Mouse (Mus musculus): ENCODE results near the gene Senp8.

Senp8 gene

GRCm38 (mm10) chr9:59716275-59716898, 34.1 kb downstream of the Senp8 start:
- no peak for DNase-seq (ENCODE audit: low read depth, low spot score)

GRCm38 (mm10) chr9:59709225-59709624, 41.3 kb downstream of the Senp8 start:
- no peak for DNase-seq (ENCODE audit: low read depth, low spot score)

GRCm38 (mm10) chr9:59706850-59707825, 43.4 kb downstream of the Senp8 start:
- DNase-seq (ENCODE audit: low read depth, low spot score), result no peak

- no peak for DNase-seq (ENCODE audit: low read depth, low spot score)
Measured at GRCm38 (mm10) chr9:59703099-59703498, 47.4 kb downstream of the Senp8 start.

- DNase-seq (ENCODE audit: low read depth, low spot score), result no peak
Measured at GRCm38 (mm10) chr9:59701094-59701493, 49.4 kb downstream of the Senp8 start.

- no peak for DNase-seq (ENCODE audit: low read depth, low spot score)
Measured at GRCm38 (mm10) chr9:59696381-59696780, 54.1 kb downstream of the Senp8 start.

DNA sequence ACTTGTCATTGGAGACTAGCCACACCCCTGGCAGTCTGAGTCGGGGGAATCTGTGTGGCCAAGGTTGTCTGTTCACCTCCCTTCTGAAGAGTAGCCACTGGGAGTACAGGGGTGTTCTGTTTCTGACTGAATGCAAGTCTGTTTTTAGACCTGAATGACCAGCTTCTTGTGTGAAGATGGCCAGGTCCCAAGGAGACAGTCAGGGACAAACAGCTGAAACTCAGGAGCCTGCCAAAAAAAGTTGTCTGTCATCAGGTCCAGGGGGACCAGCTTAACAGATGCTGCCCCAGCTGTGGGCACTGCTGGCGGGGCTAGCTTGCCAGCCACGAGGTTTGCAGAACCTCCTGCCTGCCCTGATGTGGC, 55.1 kb downstream of the Senp8 start:
- no peak for DNase-seq (ENCODE audit: low read depth, low spot score)

DNA sequence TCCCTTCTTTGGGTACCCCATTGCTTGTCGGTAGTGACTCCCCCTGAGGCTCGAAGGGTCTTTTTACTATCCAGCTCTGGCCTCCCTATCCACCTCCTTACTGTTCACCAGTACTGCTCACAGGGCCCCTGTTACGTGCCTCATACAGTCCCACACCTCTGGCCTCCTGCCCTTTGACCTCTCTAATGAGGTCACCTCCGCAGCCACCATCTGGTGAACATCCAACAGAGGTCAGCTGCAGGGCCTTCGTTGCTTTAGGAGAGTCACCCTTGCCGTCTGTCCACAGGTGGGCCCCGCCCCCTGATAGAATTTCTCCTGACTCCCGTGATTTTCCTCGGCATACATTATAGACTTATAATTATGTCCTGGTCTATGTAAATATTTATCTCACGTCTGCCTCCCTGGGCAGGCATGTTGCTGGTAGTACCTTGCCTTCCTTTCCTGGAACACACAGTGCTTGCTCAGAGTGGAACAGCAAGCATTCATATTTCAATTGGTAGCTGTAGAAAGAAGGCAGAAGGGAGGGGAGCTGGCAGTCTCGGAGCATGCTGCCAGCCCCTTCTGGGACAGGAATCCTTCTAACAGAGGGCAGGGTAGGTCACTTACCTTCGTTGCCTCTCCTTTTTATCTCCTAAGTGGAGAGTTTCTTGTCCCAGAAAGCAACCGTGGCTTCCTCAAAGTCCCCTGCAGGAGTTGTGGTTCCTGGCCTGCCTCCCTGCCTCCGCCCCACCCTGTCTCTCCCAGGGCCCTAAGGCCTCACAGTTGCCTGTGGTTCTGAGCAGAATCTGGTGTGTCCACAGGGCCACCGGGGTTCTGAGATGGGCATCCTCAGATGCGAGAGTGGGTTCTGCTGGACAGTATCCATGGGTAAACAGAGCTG, 55.7 kb downstream of the Senp8 start:
- DNase-seq (ENCODE audit: low read depth, low spot score), result no peak

DNA sequence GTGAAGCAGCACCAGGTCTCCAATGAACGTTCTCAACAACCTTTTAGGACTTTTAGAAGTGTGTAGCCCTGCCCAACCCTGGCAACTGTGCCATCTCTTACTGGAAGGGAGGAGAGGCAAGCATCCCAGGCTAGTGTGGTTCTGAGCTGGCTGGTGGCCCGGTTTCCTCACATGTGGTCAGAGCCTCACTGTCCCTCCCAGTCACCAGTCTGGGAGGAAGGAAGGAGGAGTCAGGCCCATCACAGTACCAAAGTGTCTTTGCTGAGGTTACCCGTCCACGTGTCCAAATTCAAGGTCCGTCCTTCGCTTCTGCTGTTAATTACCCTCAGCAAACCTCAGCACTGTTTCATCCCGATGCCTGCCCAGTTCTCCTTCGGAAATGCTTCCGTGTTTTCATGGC, 58.4 kb downstream of the Senp8 start:
- no peak for DNase-seq (ENCODE audit: low read depth, low spot score)

DNA sequence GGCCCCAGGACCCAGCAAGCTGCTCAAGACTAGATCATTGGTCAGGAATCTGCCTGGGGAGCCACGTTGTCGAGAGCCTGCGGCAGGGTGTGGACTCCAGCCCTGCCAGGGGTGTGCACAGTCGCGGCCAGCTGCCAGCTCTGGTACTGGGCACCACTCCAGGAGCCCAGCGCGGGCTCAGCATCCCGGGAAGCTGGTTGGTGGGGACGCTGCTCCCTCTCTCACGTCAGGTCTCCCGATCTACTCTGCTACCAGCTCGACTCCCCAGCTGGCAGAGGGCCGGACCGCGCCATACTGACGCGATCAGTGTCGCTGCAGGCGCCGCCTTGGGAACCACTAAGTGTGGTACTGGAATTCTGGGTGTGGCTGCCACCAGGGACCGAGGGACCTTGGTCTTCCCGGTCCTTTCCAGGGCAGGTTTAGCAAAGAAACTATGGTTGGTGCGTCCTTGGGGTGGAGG, 58.8 kb downstream of the Senp8 start:
- DNase-seq (ENCODE audit: low read depth, low spot score), result no peak

DNA sequence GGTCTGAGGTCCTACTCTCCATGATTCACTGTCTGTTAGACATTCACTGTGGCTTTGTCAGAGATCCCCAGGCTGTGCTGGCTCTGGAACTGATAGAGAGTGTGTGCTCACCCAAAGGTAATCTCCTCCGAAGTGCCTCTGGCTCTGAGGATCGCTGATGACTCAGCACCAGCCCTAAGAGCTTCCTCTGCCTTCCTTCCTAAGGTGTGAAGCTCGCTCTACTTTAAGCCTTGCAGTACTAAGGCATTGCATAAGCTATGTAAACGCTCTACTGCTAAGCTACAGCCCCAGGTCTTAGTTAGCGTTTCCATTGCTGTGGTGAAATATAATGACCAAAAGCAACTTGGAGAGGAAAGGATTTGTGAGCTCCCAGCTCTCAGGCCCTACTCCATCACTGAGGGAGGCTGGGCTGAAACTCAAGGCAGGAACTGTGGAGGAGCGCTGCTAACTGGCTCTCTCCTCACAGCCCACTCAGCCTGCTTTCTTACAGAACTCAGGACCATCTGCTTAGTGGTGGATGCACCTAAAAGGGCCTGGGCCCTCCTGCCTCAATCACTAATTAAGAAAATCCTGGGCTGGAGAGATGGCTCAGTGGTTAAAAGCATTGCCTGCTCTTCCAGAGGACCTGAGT, 63.0 kb downstream of the Senp8 start:
- DNase-seq (ENCODE audit: low read depth, low spot score), result no peak
